Mouse (Mus musculus): ENCODE data around the gene Morc3.
"Not testable (repeated sequence)": the region's sequence is repeated elsewhere in the genome, so short reads cannot be mapped to it uniquely, and the experiment has no call there.

Gene Morc3

GRCm38 (mm10) chr16:93818691-93819324 is 13.1 kb upstream of the Morc3 start:
- in situ Hi-C loops (cut with MboI), result no loop called here

- in situ Hi-C loops (cut with MboI), result no loop called here
Measured at GRCm38 (mm10) chr16:93819325-93819696, 12.6 kb upstream of the Morc3 start.

GRCm38 (mm10) chr16:93820040-93820439 is 11.9 kb upstream of the Morc3 start:
- in situ Hi-C loops (cut with MboI), result no loop called here

GRCm38 (mm10) chr16:93821706-93822105 is 10.2 kb upstream of the Morc3 start:
- in situ Hi-C loops (cut with MboI), result no loop called here

GRCm38 (mm10) chr16:93822433-93823225 is 9.3 kb upstream of the Morc3 start:
- in situ Hi-C loops (cut with MboI), result not testable (repeated sequence)

- in situ Hi-C loops (cut with MboI), result no loop called here
Measured at GRCm38 (mm10) chr16:93824799-93825198, 7.1 kb upstream of the Morc3 start.

GRCm38 (mm10) chr16:93825463-93825862 is 6.5 kb upstream of the Morc3 start:
- in situ Hi-C loops (cut with MboI), result no loop called here

- in situ Hi-C loops (cut with MboI), result no loop called here
Measured at GRCm38 (mm10) chr16:93826054-93826453, 5.9 kb upstream of the Morc3 start.

GRCm38 (mm10) chr16:93826478-93826877 is 5.4 kb upstream of the Morc3 start:
- in situ Hi-C loops (cut with MboI), result not testable (repeated sequence)

GRCm38 (mm10) chr16:93826909-93827308 is 5.0 kb upstream of the Morc3 start:
- in situ Hi-C loops (cut with MboI), result no loop called here

GRCm38 (mm10) chr16:93829526-93829925 is 2.4 kb upstream of the Morc3 start:
- in situ Hi-C loops (cut with MboI), result no loop called here

GRCm38 (mm10) chr16:93830071-93830470 is 1.9 kb upstream of the Morc3 start:
- in situ Hi-C loops (cut with MboI), result loop anchor here (10.0 kb wide), 1 partner anchor 55 kb away; the partner anchor contains the start of gene Chaf1b

GRCm38 (mm10) chr16:93830916-93831315 is 1.0 kb upstream of the Morc3 start:
- in situ Hi-C loops (cut with MboI), result loop anchor here (10.0 kb wide), 1 partner anchor 54 kb away; the partner anchor contains the start of gene Chaf1b

GRCm38 (mm10) chr16:93832451-93833276 is 743 bp downstream of the Morc3 start:
- in situ Hi-C loops (cut with MboI), result loop anchor here (10.0 kb wide), 1 partner anchor 52 kb away; the partner anchor contains the start of gene Chaf1b

GRCm38 (mm10) chr16:93833551-93833950 is 1.6 kb downstream of the Morc3 start:
- in situ Hi-C loops (cut with MboI), result loop anchor here (10.0 kb wide), 1 partner anchor 51 kb away; the partner anchor contains the start of gene Chaf1b

- in situ Hi-C loops (cut with MboI), result loop anchor here (10.0 kb wide), 1 partner anchor 51 kb away; the partner anchor contains the start of gene Chaf1b
Measured at GRCm38 (mm10) chr16:93834076-93834475, 2.2 kb downstream of the Morc3 start.

GRCm38 (mm10) chr16:93839049-93839448 is 7.1 kb downstream of the Morc3 start:
- in situ Hi-C loops (cut with MboI), result loop anchor here (10.0 kb wide), 1 partner anchor 46 kb away; the partner anchor contains the start of gene Chaf1b

GRCm38 (mm10) chr16:93850527-93850926 is 18.6 kb downstream of the Morc3 start:
- in situ Hi-C loops (cut with MboI), result no loop called here

GRCm38 (mm10) chr16:93859967-93860366 is 28.0 kb downstream of the Morc3 start:
- in situ Hi-C loops (cut with MboI), result no loop called here

GRCm38 (mm10) chr16:93860686-93861085 is 28.8 kb downstream of the Morc3 start:
- in situ Hi-C loops (cut with MboI), result no loop called here

GRCm38 (mm10) chr16:93874841-93875240 is 42.9 kb downstream of the Morc3 start:
- in situ Hi-C loops (cut with MboI), result no loop called here

Measured in mature B cell (primary cell).